Mouse (Mus musculus): ENCODE data around the gene Tcte2.

The Tcte2 gene

GRCm38 (mm10) chr17:13744824-13745223, 16.8 kb downstream of the Tcte2 start:
- no peak for DNase-seq

GRCm38 (mm10) chr17:13744219-13744618, 17.4 kb downstream of the Tcte2 start:
- no peak for DNase-seq

GRCm38 (mm10) chr17:13743709-13744079, 17.9 kb downstream of the Tcte2 start:
- no peak for DNase-seq

- no peak for DNase-seq
Observed at GRCm38 (mm10) chr17:13742941-13743708, 18.5 kb downstream of the Tcte2 start.

- no peak for DNase-seq
Observed at GRCm38 (mm10) chr17:13742334-13742733, 19.3 kb downstream of the Tcte2 start.

- no peak for DNase-seq
Observed at GRCm38 (mm10) chr17:13741611-13742010, 20.0 kb downstream of the Tcte2 start.

GRCm38 (mm10) chr17:13740796-13741195, 20.8 kb downstream of the Tcte2 start:
- DNase-seq: no peak

- no peak for DNase-seq
Observed at GRCm38 (mm10) chr17:13739981-13740380, 21.6 kb downstream of the Tcte2 start.

- DNase-seq: no peak
Observed at GRCm38 (mm10) chr17:13738916-13739315, 22.7 kb downstream of the Tcte2 start.

GRCm38 (mm10) chr17:13738121-13738776, 23.4 kb downstream of the Tcte2 start:
- DNase-seq: no peak

- DNase-seq: no peak
Observed at GRCm38 (mm10) chr17:13737336-13737735, 24.3 kb downstream of the Tcte2 start.

- DNase-seq: no peak
Observed at GRCm38 (mm10) chr17:13735803-13736282, 25.8 kb downstream of the Tcte2 start.

GRCm38 (mm10) chr17:13735057-13735456, 26.6 kb downstream of the Tcte2 start:
- DNase-seq: no peak

- no peak for DNase-seq
Observed at GRCm38 (mm10) chr17:13733971-13734370, 27.7 kb downstream of the Tcte2 start.

- DNase-seq: no peak
Observed at GRCm38 (mm10) chr17:13732685-13733084, 28.9 kb downstream of the Tcte2 start.

GRCm38 (mm10) chr17:13731727-13732112, 29.9 kb downstream of the Tcte2 start:
- DNase-seq: no peak

GRCm38 (mm10) chr17:13730980-13731726, 30.5 kb downstream of the Tcte2 start:
- no peak for DNase-seq

GRCm38 (mm10) chr17:13726832-13727355, 34.7 kb downstream of the Tcte2 start:
- no peak for DNase-seq

GRCm38 (mm10) chr17:13725004-13725550, 36.5 kb downstream of the Tcte2 start:
- no peak for DNase-seq

GRCm38 (mm10) chr17:13722434-13722833, 39.2 kb downstream of the Tcte2 start:
- no peak for DNase-seq

- DNase-seq: no peak
Observed at GRCm38 (mm10) chr17:13721372-13721771, 40.3 kb downstream of the Tcte2 start.

GRCm38 (mm10) chr17:13720187-13720586, 41.4 kb downstream of the Tcte2 start:
- DNase-seq: no peak

- no peak for DNase-seq
Observed at GRCm38 (mm10) chr17:13717428-13717827, 44.2 kb downstream of the Tcte2 start.

Measured in thymus, postnatal 25 days (tissue).